Mouse (Mus musculus) CH12.LX (cell line): ENCODE results near the gene Bmp8a. TPM values are rescaled to one million over a fixed set of nuclear protein-coding genes. Genes with fewer than 3 reads are reported as not detected.

Experiments used
- DNase-seq: peaks from one replicate; pipeline ENCODE4 v3.0.0-alpha.2; 2013; ENCODE audit errors: extremely low read depth
- H3K27ac ChIP-seq: 2 replicates; pipeline ENCODE4 v1.5.1; 2012; ENCODE audit warnings: low read depth, mild to moderate bottlenecking, control low read depth, moderate library complexity; ENCODE audit not compliant: insufficient read depth
- H3K27me3 ChIP-seq: replicated peaks from 2 replicates; pipeline ENCODE3; 2012; ENCODE audit warnings: inconsistent platforms
- H3K36me3 ChIP-seq, 2 experiments: replicated peaks in 1 of 2; 2 replicates each; pipeline versions ENCODE3 to v1.6.1; 2012; ENCODE audit warnings: inconsistent platforms in 1 of 2, low read length in 1 of 2, mild to moderate bottlenecking in 1 of 2, mixed read lengths in 1 of 2, moderate library complexity in 1 of 2; ENCODE audit not compliant: control insufficient read depth in 1 of 2, insufficient read depth in 1 of 2
- H3K4me1 ChIP-seq, 2 experiments: 2 replicates each; pipeline ENCODE4 v1.6.1; 2012; ENCODE audit warnings: inconsistent platforms in 1 of 2, moderate library complexity in 1 of 2; ENCODE audit not compliant: insufficient read depth in 2 of 2, control insufficient read depth in 1 of 2
- H3K4me2 ChIP-seq: 2 replicates; pipeline ENCODE4 v1.6.1; 2012; ENCODE audit warnings: low read depth, mild to moderate bottlenecking, control low read depth; ENCODE audit not compliant: poor library complexity, insufficient read depth, severe bottlenecking
- H3K4me3 ChIP-seq, 3 experiments: fragments of 150-350 bp in 1 of 3; sonication (generic) in 1 of 3; replicated peaks in 1 of 3; 2 replicates each; pipeline versions ENCODE3 to v1.5.1; 2011 to 2012; ENCODE audit warnings: low read depth in 2 of 3, low read length in 2 of 3, mild to moderate bottlenecking in 2 of 3, moderate library complexity in 2 of 3, control low read depth in 1 of 3, improper control_type of control experiment in 1 of 3, inconsistent platforms in 1 of 3, mixed read lengths in 1 of 3; ENCODE audit not compliant: poor library complexity in 1 of 3
- H3K79me2 ChIP-seq: replicated peaks from 2 replicates; pipeline ENCODE4 v1.6.1; 2012; ENCODE audit warnings: mild to moderate bottlenecking, moderate library complexity; ENCODE audit not compliant: control insufficient read depth, poor library complexity, insufficient read depth, severe bottlenecking; ENCODE audit errors: extremely low read depth
- H3K9ac ChIP-seq: 2 replicates; pipeline ENCODE4 v1.6.1; 2012; ENCODE audit warnings: low read depth, mild to moderate bottlenecking, control low read depth, moderate library complexity; ENCODE audit not compliant: insufficient read depth
- H3K9me3 ChIP-seq: replicated peaks from 2 replicates; pipeline ENCODE3; 2012; ENCODE audit warnings: low read length, inconsistent platforms, mixed read lengths
- CTCF ChIP-seq, 2 experiments: IDR thresholded peaks in 1 of 2; conservative IDR thresholded peaks in 1 of 2; 2 replicates each; pipeline ENCODE4 v1.5.1; 2011 to 2012; ENCODE audit warnings: low read depth in 2 of 2, low read length in 2 of 2, improper control_type of control experiment in 1 of 2, inconsistent platforms in 1 of 2, mild to moderate bottlenecking in 1 of 2, moderate library complexity in 1 of 2
- EP300 ChIP-seq: IDR thresholded peaks from 2 replicates; pipeline ENCODE4 v1.6.1; 2011; ENCODE audit warnings: low read length, improper control_type of control experiment
- IRF4 ChIP-seq: IDR thresholded peaks from 2 replicates; pipeline ENCODE4 v1.6.1; 2014; ENCODE audit warnings: low read depth, mild to moderate bottlenecking, inconsistent platforms, low read length, improper control_type of control experiment
- MAFK ChIP-seq: IDR thresholded peaks from 2 replicates; pipeline ENCODE4 v1.6.1; 2011; ENCODE audit warnings: low read length, improper control_type of control experiment; ENCODE audit not compliant: insufficient replicate concordance
- MEF2A ChIP-seq: IDR thresholded peaks from 2 replicates; pipeline ENCODE4 v1.6.1; 2014; ENCODE audit warnings: low read depth, mild to moderate bottlenecking, inconsistent platforms, low read length, improper control_type of control experiment, borderline replicate concordance
- MXI1 ChIP-seq: IDR thresholded peaks from 2 replicates; pipeline ENCODE4 v1.6.1; 2011; ENCODE audit warnings: mild to moderate bottlenecking, low read depth, low read length, improper control_type of control experiment
- MYC ChIP-seq: IDR thresholded peaks from 2 replicates; pipeline ENCODE4 v1.6.1; 2011; ENCODE audit warnings: low read depth, mild to moderate bottlenecking, improper control_type of control experiment, low read length
- POLR2A ChIP-seq: IDR thresholded peaks from 2 replicates; pipeline ENCODE4 v1.6.1; 2011; ENCODE audit warnings: low read depth, mild to moderate bottlenecking, improper control_type of control experiment, low read length
- RAD21 ChIP-seq: IDR thresholded peaks from 2 replicates; pipeline ENCODE4 v1.6.1; 2011; ENCODE audit warnings: low read depth, mild to moderate bottlenecking, low read length, improper control_type of control experiment, moderate library complexity
- RCOR1 ChIP-seq: conservative IDR thresholded peaks from 2 replicates; pipeline ENCODE4 v1.6.1; 2012; ENCODE audit warnings: low read depth, mild to moderate bottlenecking, inconsistent platforms, low read length, improper control_type of control experiment
- UBTF ChIP-seq: IDR thresholded peaks from 2 replicates; pipeline ENCODE4 v1.6.1; 2012; ENCODE audit warnings: low read depth, mild to moderate bottlenecking, inconsistent platforms, low read length, improper control_type of control experiment, moderate library complexity
- ZC3H11A ChIP-seq: IDR thresholded peaks from 2 replicates; pipeline ENCODE4 v1.6.1; 2012; ENCODE audit warnings: low read depth, mild to moderate bottlenecking, inconsistent platforms, low read length, improper control_type of control experiment
- ZKSCAN1 ChIP-seq: IDR thresholded peaks from 2 replicates; pipeline ENCODE4 v1.6.1; 2012; ENCODE audit warnings: low read depth, inconsistent platforms, low read length, improper control_type of control experiment, borderline replicate concordance
- ZMIZ1 ChIP-seq: IDR thresholded peaks from 2 replicates; pipeline ENCODE4 v1.6.1; 2012; ENCODE audit warnings: low read depth, mild to moderate bottlenecking, inconsistent platforms, low read length, improper control_type of control experiment
- ZNF384 ChIP-seq: IDR thresholded peaks from 2 replicates; pipeline ENCODE4 v1.6.1; 2012; ENCODE audit warnings: low read depth, low read length, improper control_type of control experiment, inconsistent platforms
- dilution Hi-C: fragments of 300-500 bp; cut with MboI; formaldehyde crosslinking; loops from 2 replicates; pipeline ENCODE4 v1.14.3; 2020; ENCODE audit warnings: low sequenced_read_pairs; ENCODE audit not compliant: extremely low pct_unique_long_range_greater_than_20kb, extremely low pct_ligation_motif_present
- in situ Hi-C: fragments of 300-500 bp; cut with MboI; formaldehyde crosslinking; loops from 3 replicates; pipeline ENCODE4 v1.14.3; 2019; ENCODE audit warnings: low sequenced_read_pairs, low pct_ligation_motif_present, low pct_unique_long_range_greater_than_20kb, mixed read lengths
- polyA plus RNA-seq: library from polyadenylated mRNA; unstranded; fragments of >175 nt; gene quantifications from 2 replicates; pipeline ENCODE4 v1.2.1, GENCODE M21; 2012; ENCODE audit warnings: low read depth; ENCODE audit not compliant: insufficient read length
- total RNA-seq, 2 experiments: library from RNA; depleted of rRNA; stranded (reverse); fragments of 300-350 nt in 1 of 2; fragments of >200 nt in 1 of 2; gene quantifications; 2 replicates each; pipeline ENCODE4 v1.2.3; 2012 to 2014

Gene Bmp8a
- total and polyA plus RNA-seq, 3 experiments: 0.30 to 0.76 (median 0.68) TPM

GRCm38 (mm10) chr4:123340232-123340631 is 2.8 kb downstream of the Bmp8a start:
- DNase-seq: peak; percentile 62
- dilution Hi-C loops (no loop called here), in situ Hi-C loops (loop anchor here (5.0 kb wide), 1 partner anchor 38 kb away; no protein-coding TSS in a partner anchor)

GRCm38 (mm10) chr4:123337693-123338092 is 5.4 kb downstream of the Bmp8a start:
- DNase-seq: no peak
- in situ Hi-C loops: no loop called here
- Histone ChIP-seq H3K4me2 (no peak overlapping the region), H3K9me3 (peaks cover 4% of the 10 kb centered on the region), H3K4me3 (no peak overlapping the region), H3K79me2 (no peaks in the 10 kb centered on the region), H3K4me1 (peaks cover 19 to 39% of the 10 kb centered on the region in 2 experiments), H3K9ac (no peak overlapping the region), H3K27ac (no peak overlapping the region), H3K27me3 (peaks cover 14% of the 10 kb centered on the region), H3K36me3 (no peaks in the 10 kb centered on the region)
- TF ChIP-seq MYC (no peak), RCOR1 (no peak), EP300 (no peak), UBTF (no peak), ZNF384 (no peak), MAFK (no peak), POLR2A (no peak), MEF2A (no peak), ZMIZ1 (no peak), MXI1 (no peak), ZKSCAN1 (no peak)
- dilution Hi-C loops: no loop called here

More at GRCm38 (mm10) chr4:123340232-123340631, 2.8 kb downstream of the Bmp8a start:
- Histone ChIP-seq H3K4me2 (0 out of 2 replicates have a peak overlapping the region, but pooled peaks have one; percentile 41), H3K79me2 (no peaks in the 10 kb centered on the region), H3K9ac (no peak overlapping the region), H3K4me3 (no peak overlapping the region), H3K27ac (no peak overlapping the region), H3K9me3 (no peaks in the 10 kb centered on the region), H3K27me3 (peaks cover 14% of the 10 kb centered on the region), H3K36me3 (no peaks in the 10 kb centered on the region), H3K4me1 (peaks cover 19 to 48% of the 10 kb centered on the region in 2 experiments)
- TF ChIP-seq IRF4: 0 out of 2 replicates have a peak, but pooled peaks have one; percentile 16
- TF ChIP-seq RAD21: peak; percentile 18
- peak in 1 of 2 experiments; percentile 22; a peak in 2 of 4 replicates for TF ChIP-seq CTCF (conservative IDR thresholded peaks at IDR 0.05 in 1 of 2, IDR thresholded peaks at IDR 0.05 in 1 of 2; ENCODE audit: low read depth in 2 of 2, low read length in 2 of 2)
- no peak for TF ChIP-seq ZKSCAN1
- TF ChIP-seq ZC3H11A: no peak
